Mouse (Mus musculus) v-Abl transformed pro-B cells (cell line): ENCODE measurements at regions not wholly inside any gene's neighbourhood (a gene's known extent, or its start where the extent isn't known, plus 50 kb on each side); places are given as distances from the start of the nearest gene placed in this dataset.

ENCODE experiments used
- in situ Hi-C, 2 experiments: fragments of 400-800 bp; cut with MboI; formaldehyde crosslinking; loops; one replicate each; pipeline ENCODE4 v1.15.1; 2025; ENCODE audit not compliant: unreplicated experiment in 2 of 2

DNA sequence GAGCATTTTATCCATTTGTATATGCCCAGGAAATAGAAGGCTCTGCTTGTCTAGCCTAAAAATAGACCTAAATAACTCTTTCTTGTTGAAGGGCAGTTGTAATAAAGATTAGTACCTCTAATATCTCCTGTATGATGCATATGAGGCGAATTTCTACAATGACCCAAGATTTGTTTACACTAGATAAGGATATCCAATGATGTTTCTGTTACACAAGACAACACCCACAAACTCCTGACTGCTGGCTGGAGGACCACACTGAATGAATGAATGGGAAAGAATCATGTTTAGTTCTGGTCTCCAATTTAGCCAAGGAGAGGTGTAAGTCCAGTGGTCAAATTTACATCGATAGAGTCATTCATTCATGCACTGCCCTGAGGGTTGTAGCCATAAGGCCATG, 118.3 kb downstream of the Dact1 start:
- in situ Hi-C loops, result no loop called here

DNA sequence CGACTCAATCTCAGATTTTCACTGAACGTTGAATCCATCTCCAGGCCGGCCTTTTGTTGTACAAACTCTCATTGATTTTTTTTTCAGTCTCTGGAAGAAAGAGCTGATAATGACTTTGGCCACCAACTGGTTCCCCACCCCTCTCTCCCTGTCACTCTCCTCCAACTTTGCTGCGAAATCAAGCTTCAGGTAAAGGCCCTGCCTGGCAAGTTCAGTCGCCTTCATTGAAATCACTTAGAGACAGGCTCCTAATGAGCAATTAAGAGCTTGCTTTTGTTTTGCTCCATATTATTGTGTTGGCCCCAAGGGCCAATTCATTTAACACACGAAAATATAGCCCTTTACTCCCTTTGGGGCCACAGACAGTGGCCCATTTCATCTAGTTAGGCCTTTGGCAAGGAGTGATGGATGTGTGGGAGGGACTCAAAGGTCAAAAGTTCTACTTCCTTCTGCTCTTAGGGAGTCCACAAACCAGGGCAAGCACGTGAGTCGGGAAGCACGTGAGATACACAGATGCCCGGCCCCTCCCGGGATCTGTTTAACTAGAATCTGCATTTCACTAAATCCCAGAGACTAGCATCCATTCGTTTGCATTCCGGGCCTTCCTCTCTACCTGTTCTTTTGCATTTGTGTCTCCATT, 120.0 kb downstream of the Dact1 start:
- in situ Hi-C loops, result no loop called here

DNA sequence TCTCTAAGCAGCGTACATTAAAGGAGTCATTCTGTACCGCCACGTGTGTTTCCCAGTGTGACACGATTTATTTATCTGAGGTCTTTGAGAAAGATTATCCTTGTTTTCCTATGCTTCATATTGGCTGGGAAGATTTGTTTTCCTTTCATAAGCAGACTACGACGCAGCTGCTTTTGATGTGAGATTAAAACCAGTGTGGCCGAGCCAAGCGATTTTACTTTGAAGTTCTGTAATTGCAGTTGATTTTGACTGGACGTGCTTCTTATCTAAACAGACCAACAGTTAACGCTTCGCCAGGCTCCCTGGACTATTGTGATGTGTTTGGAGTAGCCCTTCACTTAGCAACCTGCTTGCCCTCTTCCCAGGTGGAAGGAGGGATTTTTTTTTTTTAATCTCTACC, 120.6 kb downstream of the Dact1 start:
- in situ Hi-C loops, result no loop called here

DNA sequence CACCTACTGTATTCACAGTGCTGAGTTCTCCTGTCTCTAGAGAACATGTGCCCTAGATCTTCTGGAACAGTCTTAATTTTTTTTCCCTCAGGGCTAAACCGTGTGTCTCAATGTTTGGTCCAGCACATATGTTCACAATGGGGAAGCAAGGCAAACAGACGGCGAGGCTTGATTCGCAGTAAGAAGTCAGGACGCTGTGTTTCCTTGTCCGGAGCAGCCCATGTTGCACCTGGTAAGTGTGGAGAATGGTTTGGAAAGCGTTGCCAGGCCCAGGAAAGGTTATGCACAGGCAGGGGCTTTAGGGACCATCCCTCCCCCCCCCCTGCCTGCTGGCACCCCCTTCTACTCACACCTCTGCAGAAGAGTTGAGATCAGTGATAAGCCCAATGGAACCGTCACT, 121.4 kb downstream of the Dact1 start:
- in situ Hi-C loops, result no loop called here

DNA sequence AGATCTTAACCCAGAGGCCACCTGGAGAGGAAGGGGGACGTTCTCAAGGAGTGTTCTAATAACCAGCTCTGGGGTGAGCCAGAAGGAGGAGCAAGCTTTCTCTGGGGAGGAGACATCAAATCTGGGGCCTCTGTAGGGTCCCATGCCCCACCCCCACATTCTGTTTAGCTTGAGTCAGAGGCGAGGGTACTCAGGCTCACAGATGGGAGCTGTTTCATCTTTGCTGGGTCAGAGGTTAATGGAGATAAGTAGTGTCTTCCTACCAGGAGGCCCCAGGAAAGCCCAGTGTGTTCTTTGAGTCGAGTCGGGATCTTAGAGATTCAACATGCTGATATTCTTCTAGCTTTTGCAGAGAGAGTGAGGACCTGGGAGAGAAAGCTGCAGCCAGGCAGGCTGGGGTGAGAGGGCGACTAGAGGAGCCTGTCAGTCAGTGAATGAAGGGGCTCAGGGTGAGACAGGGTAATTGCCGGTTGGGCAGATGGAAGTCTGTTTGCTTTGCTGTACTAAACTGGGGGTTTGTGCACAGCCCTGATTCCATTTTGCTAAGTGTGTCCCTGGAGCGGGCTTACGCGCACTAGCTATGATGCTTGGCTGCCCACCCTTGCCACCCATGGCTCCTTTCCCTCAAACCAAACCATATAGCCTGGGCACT, 124.0 kb downstream of the Dact1 start:
- in situ Hi-C loops, result no loop called here

DNA sequence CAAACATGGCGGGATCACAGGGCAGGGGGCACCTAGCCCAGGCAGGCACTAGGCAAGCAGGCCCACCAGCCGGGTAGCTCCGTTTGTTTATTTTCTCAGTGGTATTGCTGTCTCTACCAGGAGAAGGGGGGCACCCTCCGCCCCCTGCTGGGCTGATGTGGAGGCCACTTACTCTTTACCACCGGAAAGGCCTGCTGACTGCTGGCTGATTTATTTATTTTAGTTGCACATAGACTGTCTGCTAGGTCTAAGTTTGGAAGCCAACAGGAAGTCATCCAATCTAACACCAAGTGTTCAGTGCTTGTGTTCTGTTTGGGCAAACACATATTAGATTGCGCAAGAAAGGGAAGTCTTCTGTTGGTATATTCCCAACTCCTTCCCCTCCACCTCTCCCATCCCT, 128.6 kb downstream of the Dact1 start:
- in situ Hi-C loops, result no loop called here

DNA sequence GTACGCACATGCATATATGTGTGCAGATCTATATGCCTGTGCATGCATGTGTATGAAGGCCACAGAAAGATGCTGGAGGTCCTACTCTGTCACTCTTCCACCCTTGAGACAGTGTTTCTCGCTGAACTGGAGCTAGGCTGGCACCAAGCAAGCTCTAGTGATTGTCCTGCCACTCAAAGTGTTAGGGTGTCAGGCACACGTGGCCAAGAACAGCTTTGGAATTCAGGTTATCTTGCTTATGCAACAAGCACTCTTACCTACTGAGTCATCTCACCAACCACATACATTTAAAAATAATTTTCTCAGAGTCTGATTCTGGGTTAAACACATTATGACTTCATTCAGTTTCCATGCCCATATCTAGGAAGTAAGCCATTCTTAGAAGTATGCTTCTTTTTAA, 131.2 kb downstream of the Dact1 start:
- in situ Hi-C loops, result no loop called here

DNA sequence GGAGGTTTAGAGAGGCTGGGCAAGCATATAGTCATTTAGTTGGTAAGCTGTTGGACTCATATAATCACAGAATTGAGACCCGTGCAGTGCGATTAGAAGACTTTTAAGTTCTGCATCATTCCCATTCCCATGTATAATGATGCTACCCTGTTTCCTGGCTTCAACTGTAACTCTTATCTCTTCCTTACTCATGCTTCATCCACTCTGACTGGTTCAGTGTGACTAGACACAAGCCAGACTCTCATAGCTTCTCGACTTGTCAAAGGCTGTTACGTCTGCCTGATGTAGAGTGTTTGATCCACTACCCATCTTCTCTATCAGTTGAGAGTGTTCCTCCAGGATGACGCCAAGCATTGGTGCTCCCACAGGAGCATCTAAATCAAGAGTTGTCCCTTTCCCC, 131.6 kb downstream of the Dact1 start:
- in situ Hi-C loops, result no loop called here

DNA sequence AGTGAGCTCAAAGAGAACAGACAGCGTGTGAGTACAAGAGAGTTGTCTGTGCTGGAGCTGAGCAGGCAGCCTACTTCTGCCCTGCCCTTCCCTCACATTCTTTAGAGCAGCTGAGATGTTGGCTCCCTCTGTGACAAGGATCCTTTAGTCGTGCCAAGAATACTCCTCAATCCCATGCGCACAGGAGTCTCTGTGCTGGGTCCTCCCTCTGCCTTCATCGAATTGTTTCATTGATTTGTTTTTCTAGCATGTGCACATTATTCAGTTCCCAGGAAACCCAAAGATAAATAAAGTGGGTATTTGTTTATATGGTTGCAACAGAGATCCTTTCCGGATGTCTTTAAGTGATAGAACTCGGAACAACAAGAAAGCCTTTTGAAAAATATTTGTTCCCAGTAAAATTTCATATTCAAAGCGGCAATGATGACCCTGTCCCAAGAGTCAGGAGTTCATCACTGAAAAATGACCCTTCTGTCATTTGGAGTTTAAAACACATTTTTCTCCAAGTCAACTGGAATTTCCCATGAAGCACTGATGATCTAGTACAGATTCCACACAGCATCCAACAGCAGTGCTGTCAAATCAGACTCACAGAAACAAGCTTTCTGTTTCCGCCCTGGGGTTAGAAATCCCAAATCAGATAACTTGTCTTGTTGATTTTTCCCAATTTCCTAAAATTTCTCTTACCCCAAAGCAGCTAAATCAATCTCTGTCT, 136.7 kb downstream of the Dact1 start:
- in situ Hi-C loops, result no loop called here

DNA sequence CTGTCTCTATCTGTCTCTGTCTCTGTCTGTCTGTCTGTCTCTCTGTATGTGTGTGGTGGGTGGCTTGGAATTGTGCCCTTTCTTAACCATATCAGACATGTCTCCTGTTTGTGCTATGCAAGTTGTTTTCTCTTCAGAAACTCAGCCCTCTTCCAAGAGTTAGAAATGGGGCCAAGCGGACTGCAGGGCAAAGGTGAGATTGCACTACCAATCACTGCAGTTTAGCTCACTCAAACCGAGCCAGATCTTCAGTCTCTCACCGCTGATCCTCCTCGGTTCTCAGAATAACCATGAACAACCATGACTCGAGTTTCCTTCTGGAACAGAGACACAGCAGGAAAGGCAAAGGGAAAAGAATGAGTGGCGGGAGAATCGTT, 137.2 kb downstream of the Dact1 start:
- in situ Hi-C loops, result no loop called here

DNA sequence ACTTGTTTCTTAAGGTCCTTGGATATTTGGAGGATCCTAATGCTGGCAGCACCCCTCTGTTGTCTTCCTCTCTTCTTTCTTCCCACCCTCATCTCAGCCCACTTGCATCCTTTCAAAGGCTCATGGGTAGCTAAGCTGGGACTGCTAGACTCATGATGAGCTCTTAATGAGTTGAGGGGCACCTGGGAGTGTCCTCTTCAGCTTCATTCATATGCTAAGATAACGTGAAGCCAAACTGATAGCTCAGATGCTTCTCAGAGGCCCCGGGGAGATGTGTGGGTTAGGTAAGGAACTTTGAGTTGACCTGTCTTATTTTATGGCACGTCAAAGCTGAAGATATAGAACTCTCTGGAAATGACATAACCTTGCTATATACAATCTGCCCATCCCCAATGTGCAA, 139.3 kb downstream of the Dact1 start:
- in situ Hi-C loops, result no loop called here

DNA sequence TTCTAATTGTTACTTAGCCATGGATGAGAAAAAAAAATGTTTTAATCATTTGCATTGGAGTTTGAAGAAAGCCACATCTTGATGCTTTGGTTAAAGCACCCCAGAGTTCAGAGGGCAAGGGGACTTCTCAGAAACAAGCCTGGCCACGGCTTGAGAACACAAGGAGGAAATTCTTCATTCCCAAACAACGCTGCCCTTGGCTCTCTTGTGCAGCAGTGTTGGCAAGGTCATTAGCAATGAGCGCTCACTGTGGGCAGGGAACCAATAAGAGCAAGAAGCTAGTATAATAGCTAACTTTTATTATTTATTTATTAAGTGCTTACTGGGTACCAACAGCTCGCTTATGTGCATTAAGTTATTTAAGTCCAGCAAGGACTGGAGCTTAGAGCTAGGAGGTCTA, 140.4 kb downstream of the Dact1 start:
- in situ Hi-C loops, result no loop called here

DNA sequence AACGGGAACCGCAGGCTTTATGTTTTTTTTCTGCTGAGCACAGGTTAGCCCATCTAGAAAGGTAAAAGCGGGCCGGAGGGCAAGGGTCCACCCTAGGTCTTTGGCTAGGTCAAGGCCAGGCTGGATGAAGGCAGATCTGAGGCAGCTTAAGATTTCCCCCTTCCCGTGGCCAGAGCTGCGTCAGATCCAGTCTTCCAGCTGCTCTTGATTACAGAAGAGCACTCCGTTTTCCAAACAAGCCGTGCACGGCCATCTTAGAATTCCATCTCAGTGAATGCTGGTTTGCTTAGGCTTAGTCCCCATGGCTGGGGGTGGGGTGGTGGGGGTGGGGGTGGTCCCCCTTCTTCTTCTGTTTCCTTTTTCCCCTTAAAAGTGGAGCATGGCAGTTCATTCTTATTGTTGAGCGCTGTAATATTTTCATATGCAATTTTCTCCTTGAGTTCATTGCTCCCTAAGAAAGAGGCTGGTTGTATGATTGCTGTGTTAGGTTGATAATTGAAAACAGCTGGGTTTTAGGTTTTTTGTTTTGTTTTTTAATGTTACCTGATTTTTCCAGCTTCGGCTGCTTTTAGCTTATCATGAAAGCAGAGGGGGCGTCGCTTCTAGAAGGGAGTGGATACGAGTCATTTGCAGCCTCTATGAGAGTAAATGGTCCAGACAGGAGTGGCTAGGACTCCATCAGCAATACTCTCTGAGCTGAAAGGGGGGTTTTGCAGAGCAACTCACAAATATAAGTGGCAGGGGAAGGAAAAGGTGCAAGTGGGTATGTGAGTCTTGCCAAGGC, 141.2 kb downstream of the Dact1 start:
- in situ Hi-C loops, result no loop called here

DNA sequence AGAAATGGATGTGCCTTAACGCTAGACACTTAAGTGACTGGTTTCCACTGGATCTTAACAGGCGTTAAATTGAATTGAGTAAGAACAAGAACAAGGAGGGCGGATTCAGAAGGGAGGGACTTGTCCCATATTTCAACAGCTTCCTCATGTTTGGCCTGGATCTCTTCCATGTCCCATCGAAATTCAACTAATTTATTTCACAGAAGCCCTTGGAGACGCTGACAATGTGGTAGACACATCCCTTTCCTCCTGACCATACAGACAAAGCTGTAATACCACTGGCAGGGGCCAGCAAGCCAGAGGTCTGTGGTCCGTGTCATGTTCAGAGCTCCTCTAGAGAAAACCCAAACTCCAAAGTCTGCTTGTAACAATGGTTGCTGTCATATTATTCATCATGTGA, 147.2 kb downstream of the Dact1 start:
- in situ Hi-C loops, result no loop called here

DNA sequence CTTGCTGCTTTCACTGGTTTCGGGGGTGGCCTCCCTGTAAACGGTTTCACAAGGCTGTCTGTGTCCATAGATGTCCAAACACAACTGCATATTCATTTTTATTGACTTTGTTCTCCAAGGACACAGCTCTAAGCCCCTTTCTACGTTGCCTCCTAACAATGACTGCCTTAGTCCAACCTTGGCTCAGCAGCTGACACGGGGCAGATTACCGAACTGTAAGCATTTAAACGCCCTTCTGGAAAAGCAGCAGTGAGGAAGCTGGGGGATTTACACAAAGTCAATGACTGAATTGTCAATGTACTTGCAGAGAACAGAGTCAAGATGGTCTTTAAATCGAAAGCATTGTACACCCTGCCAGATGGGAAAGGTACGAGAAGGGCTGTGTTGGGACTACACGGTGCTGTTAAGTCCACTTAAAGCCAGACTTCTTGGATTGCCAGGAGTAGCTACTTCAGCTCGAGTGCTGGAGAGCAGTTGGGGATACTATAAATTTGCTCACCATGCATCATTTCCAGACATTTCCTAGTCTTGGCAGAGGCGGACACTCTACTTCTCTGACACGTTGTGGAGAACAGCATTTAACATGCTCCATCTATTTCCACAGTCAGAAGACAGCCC, 149.0 kb downstream of the Dact1 start:
- in situ Hi-C loops, result no loop called here

DNA sequence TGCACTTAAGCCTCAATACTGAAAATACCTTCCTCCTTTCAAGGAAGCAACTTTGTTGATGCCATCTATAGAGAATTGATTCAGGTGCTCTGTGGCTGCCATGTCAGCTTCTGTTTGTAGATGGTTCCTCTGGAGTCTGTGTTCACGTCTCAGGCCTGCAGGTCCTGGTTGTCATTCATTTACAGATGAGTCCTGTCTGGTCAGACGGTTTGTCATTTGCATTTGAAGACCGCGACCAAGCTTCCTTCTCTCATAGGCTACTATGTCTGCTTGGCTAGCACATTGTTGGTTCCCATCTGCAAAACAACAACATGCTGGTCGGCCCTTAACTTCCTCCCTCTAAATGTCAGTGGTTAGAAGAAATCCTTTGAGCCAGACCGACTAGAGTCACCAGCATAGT, 151.0 kb downstream of the Dact1 start:
- in situ Hi-C loops, result no loop called here

DNA sequence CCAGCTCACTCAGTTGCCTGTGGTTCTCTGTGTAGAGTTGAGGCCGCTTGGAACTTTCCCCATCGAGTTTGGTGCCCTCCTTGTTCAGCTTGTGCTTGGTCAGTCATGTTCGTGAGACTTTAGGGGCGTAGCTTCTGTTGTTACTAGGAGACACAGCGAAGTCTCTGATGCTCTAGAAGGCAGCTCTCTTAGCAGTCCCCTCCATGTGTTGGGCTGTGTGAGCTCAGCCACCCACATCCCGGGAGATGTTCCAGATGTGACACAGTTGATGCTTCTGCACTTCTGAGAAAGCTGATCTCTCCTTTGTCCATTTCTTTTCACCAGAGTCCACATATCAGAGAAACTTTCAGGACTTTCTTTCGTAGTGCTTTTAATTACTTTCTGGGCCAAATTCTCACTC, 158.1 kb downstream of the Dact1 start:
- in situ Hi-C loops, result no loop called here

DNA sequence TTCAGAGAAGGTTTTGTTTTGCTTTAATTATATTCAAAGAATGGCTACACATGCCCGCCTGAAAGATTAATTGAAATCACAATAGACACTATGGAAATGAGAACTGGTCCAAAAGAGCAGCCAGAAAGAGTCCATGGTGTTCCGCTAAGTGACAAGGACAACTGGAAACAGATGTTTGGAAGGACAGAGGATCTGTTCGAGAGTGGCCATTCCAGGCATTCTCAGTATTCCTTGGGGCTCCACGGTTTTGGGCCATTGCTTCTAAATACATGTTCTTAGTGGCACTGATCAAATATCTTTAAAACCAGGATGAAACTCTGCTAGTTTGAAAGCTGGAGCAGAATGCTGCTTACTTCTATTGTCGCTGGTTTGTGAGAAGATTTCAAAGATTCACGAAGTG, 158.6 kb downstream of the Dact1 start:
- in situ Hi-C loops, result no loop called here

DNA sequence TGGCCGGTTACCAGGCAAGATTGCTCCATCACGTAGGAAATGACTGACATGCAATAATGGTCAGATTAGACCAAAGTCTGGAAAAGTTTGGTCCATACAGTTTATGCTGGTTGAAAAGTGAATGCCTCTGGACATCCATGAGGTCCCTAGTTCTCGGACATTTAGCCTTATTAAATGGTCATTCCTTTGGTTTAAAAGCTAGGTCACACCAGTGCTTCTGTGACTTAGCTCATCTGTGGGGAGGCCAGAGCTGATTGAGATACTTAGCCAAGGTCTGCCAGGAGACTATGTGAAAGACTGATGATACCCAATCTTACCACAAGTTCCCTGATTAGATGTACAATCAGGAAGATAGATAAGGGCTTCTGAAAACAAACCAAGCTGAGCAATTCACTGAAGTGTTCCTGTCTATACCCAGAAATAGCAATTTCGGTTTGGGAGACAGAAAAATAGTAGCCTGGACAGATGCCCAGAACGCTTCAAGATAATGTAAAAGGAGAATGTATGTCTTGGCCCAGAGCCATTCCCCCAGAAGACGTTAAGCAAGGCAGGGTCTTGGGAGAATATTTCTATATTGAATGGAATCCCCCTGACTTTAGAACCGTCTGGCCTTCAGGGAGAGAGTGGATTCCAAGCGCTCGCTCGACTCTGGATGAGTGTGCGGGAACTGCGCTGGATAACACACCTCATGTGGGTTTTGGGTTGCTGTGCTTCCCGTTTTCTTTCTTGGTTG, 161.5 kb downstream of the Dact1 start:
- in situ Hi-C loops, result no loop called here

DNA sequence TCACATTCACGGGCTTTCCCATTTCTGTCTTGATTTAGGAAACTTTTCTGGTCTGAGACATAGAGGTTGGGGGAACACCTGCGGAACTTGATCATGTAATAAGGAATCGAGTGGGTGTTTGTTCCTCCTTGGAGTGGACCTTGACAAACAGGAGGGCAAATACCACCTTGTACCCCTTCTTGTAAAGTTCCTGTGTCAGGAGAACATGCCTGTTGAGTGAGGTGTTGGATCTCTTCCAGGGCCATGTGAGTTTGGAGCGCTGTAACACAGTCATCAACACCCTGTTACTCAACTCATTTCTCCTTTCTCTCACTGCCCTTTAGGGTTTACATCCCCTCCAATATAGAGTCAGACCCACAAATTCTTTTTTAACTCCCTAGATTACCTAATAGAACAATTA, 162.0 kb downstream of the Dact1 start:
- in situ Hi-C loops, result no loop called here
